Comparison of ENCODE assay signal across 8 mouse cellular contexts in genomic region chr13:41302716-41303115, GRCm38 (mm10). TPM values are rescaled to one million over a fixed set of nuclear protein-coding genes. Genes with fewer than 3 reads are reported as not detected.
DNase-seq lines count a peak whose midpoint lies in the region; ATAC-seq and TF ChIP-seq lines count a peak whose summit lies in the region.

No protein-coding gene starts in this region.

- no peaks in the 10 kb centered on the region for H3K27me3 ChIP-seq in forebrain, embryonic 10.5 days (ENCODE audit: poor library complexity, severe bottlenecking)
- H3K27me3 ChIP-seq in forebrain, embryonic 13.5 days = no peaks in the 10 kb centered on the region
- H3K27me3 ChIP-seq in heart, embryonic 15.5 days = peaks cover 4% of the 10 kb centered on the region; the same call in 1 of the 2 replicates
- no peaks in the 10 kb centered on the region for H3K27me3 ChIP-seq in midbrain, postnatal 0 days (ENCODE audit: insufficient read depth, low read length)
- H3K27me3 ChIP-seq in splenic B cell, adult 2 months (ENCODE audit: control insufficient read depth, insufficient read depth, low read length, poor library complexity, severe bottlenecking) = no peaks in the 10 kb centered on the region

- peak; percentile 61 for DNase-seq in forebrain, embryonic 10.5 days (ENCODE audit: extremely low spot score, low spot score)
- peak; percentile 49 for DNase-seq in WW6 (ENCODE audit: low read depth, low spot score)
- peak; percentile 70 for DNase-seq in left cerebral cortex, adult 11 months (ENCODE audit: low spot score)
- DNase-seq in midbrain, postnatal 0 days (ENCODE audit: low spot score) = peak; percentile 76
- DNase-seq in splenic B cell, adult 2 months (ENCODE audit: low read depth, low spot score) = peak; percentile 90

- no peak overlapping the region for H3K4me3 ChIP-seq in forebrain, embryonic 10.5 days
- no peak overlapping the region for H3K4me3 ChIP-seq in forebrain, embryonic 13.5 days
- H3K4me3 ChIP-seq in heart, embryonic 15.5 days = no peak overlapping the region
- H3K4me3 ChIP-seq in midbrain, postnatal 0 days (ENCODE audit: low read depth, low read length) = no peak overlapping the region

- 63% methylated on average over 10 of the region's 10 CpGs for WGBS in forebrain, embryonic 10.5 days
- 61% methylated on average over 10 of the region's 10 CpGs for WGBS in forebrain, embryonic 13.5 days
- WGBS in heart, embryonic 15.5 days = 61% methylated on average over 10 of the region's 10 CpGs
- 57% methylated on average over 10 of the region's 10 CpGs for WGBS in midbrain, postnatal 0 days

- TF ChIP-seq CTCF in midbrain, postnatal 0 days (IDR thresholded peaks at IDR 0.05) = peak; percentile 81

- no peak overlapping the region for H3K9ac ChIP-seq in forebrain, embryonic 13.5 days
- no peak overlapping the region for H3K9ac ChIP-seq in heart, embryonic 15.5 days
- H3K9ac ChIP-seq in midbrain, postnatal 0 days (replicated peaks; ENCODE audit: low read length, poor library complexity, severe bottlenecking) = no peak overlapping the region

- H3K4me2 ChIP-seq in forebrain, embryonic 13.5 days = no peak overlapping the region
- 0 out of 2 replicates have a peak overlapping the region, but pooled peaks have one; percentile 15 for H3K4me2 ChIP-seq in heart, embryonic 15.5 days
- H3K4me2 ChIP-seq in midbrain, postnatal 0 days (ENCODE audit: low read depth, low read length, poor library complexity, severe bottlenecking) = no peak overlapping the region

- no peaks in the 10 kb centered on the region for H3K36me3 ChIP-seq in forebrain, embryonic 10.5 days (replicated peaks)
- H3K36me3 ChIP-seq in forebrain, embryonic 13.5 days (ENCODE audit: poor library complexity, severe bottlenecking) = no peaks in the 10 kb centered on the region
- no peaks in the 10 kb centered on the region for H3K36me3 ChIP-seq in heart, embryonic 15.5 days
- no peaks in the 10 kb centered on the region for H3K36me3 ChIP-seq in midbrain, postnatal 0 days (ENCODE audit: insufficient read depth, low read length)
- no peaks in the 10 kb centered on the region for H3K36me3 ChIP-seq in splenic B cell, adult 2 months (ENCODE audit: control insufficient read depth, insufficient read depth, low read length, poor library complexity, severe bottlenecking)

- no peaks in the 10 kb centered on the region for H3K9me3 ChIP-seq in forebrain, embryonic 10.5 days
- no peaks in the 10 kb centered on the region for H3K9me3 ChIP-seq in forebrain, embryonic 13.5 days (replicated peaks)
- H3K9me3 ChIP-seq in heart, embryonic 15.5 days (replicated peaks) = no peaks in the 10 kb centered on the region
- no peaks in the 10 kb centered on the region for H3K9me3 ChIP-seq in midbrain, postnatal 0 days (ENCODE audit: low read length)

- no peak overlapping the region for H3K27ac ChIP-seq in forebrain, embryonic 10.5 days
- H3K27ac ChIP-seq in forebrain, embryonic 13.5 days = no peak overlapping the region
- H3K27ac ChIP-seq in heart, embryonic 15.5 days = no peak overlapping the region
- H3K27ac ChIP-seq in midbrain, postnatal 0 days (ENCODE audit: low read depth, low read length) = no peak overlapping the region

- peaks cover 16% of the 10 kb centered on the region for H3K4me1 ChIP-seq in forebrain, embryonic 10.5 days
- H3K4me1 ChIP-seq in forebrain, embryonic 13.5 days = no peaks in the 10 kb centered on the region
- peaks cover 7% of the 10 kb centered on the region for H3K4me1 ChIP-seq in heart, embryonic 15.5 days (replicated peaks)
- H3K4me1 ChIP-seq in midbrain, postnatal 0 days (ENCODE audit: insufficient read depth, low read length) = no peaks in the 10 kb centered on the region

- ATAC-seq in forebrain, embryonic 13.5 days = no peak
- ATAC-seq in common myeloid progenitor, adult 5-6 weeks (replicated peaks; ENCODE audit: low read depth, poor library complexity, severe bottlenecking) = peak; percentile 98
- no peak for ATAC-seq in heart, embryonic 15.5 days (replicated peaks; ENCODE audit: insufficient number of reproducible peaks, insufficient read depth, low FRiP score, low read depth)
- no peak for ATAC-seq in midbrain, postnatal 0 days (ENCODE audit: low FRiP score)

RNA-seq across cellular contexts. Expression of gene Gm17364, which starts 28.9 kb away (rescaled TPM):
- polyA plus RNA-seq in forebrain, embryonic 10.5 days (2016; fragmentation: Nextera tagmentation; extraction: Ambion mirVana) = not detected in 2 replicates
- polyA plus RNA-seq in forebrain, embryonic 13.5 days (2015; fragmentation: Nextera tagmentation; extraction: Ambion mirVana) = not detected in 2 replicates
- not detected in 2 replicates for total RNA-seq in common myeloid progenitor, adult 5-6 weeks (2017)
- not detected in 2 replicates for polyA plus RNA-seq in heart, embryonic 15.5 days (2015; fragmentation: Nextera tagmentation; extraction: Ambion mirVana)
- total RNA-seq in midbrain, postnatal 0 days (2014; rRNA removed) = not detected in 2 replicates
- not detected in 2 replicates for polyA plus RNA-seq in midbrain, postnatal 0 days (2015; fragmentation: Nextera tagmentation; extraction: Ambion mirVana)

RNA-seq across cellular contexts. Expression of gene Smim13, which starts 53.1 kb away (rescaled TPM):
- polyA plus RNA-seq in forebrain, embryonic 10.5 days (2016; fragmentation: Nextera tagmentation; extraction: Ambion mirVana) = 9.8 and 9.9 TPM in 2 replicates
- 14.6 and 15.6 TPM in 2 replicates for polyA plus RNA-seq in forebrain, embryonic 13.5 days (2015; fragmentation: Nextera tagmentation; extraction: Ambion mirVana)
- total RNA-seq in common myeloid progenitor, adult 5-6 weeks (2017) = 20.8 and 22.7 TPM in 2 replicates
- 9.6 and 10.8 TPM in 2 replicates for polyA plus RNA-seq in heart, embryonic 15.5 days (2015; fragmentation: Nextera tagmentation; extraction: Ambion mirVana)
- 46.5 and 59.2 TPM in 2 replicates for total RNA-seq in midbrain, postnatal 0 days (2014; rRNA removed)
- 24.8 and 27.8 TPM in 2 replicates for polyA plus RNA-seq in midbrain, postnatal 0 days (2015; fragmentation: Nextera tagmentation; extraction: Ambion mirVana)
